Mouse (Mus musculus): ENCODE results near the gene Usp2. TPM values are rescaled to one million over a fixed set of nuclear protein-coding genes. Genes with fewer than 3 reads are reported as not detected.

Gene Usp2
- polyA plus RNA-seq, 1 experiment from 2014 or later = 8.9 TPM

GRCm38 (mm10) chr9:44129633-44130032, 62.8 kb downstream of the Usp2 start:
- 8% methylated on average over 9 of the region's 9 CpGs for WGBS
- peaks cover 44% of the 10 kb centered on the region for H3K27me3 ChIP-seq (ENCODE audit: low read depth, poor library complexity, severe bottlenecking)
- no peaks in the 10 kb centered on the region for H3K36me3 ChIP-seq
- no peak for DNase-seq (ENCODE audit: low spot score)
- peak overlapping the region; percentile 58 for H3K4me3 ChIP-seq
- H3K4me1 ChIP-seq = peaks cover 59% of the 10 kb centered on the region
- H3K27ac ChIP-seq = peak overlapping the region; percentile 83
- H3K9me3 ChIP-seq (replicated peaks) = no peaks in the 10 kb centered on the region

GRCm38 (mm10) chr9:44130034-44130433, 63.2 kb downstream of the Usp2 start:
- WGBS = under 1% methylated on average over 27 of the region's 27 CpGs

GRCm38 (mm10) chr9:44130581-44131275, 63.9 kb downstream of the Usp2 start:
- H3K4me3 ChIP-seq = peak overlapping the region; percentile 58
- 20% methylated on average over 19 of the region's 19 CpGs for WGBS
- H3K27ac ChIP-seq = peak overlapping the region; percentile 83
- no peaks in the 10 kb centered on the region for H3K36me3 ChIP-seq
- peak; percentile 63 for DNase-seq (ENCODE audit: low spot score)
- peaks cover 55% of the 10 kb centered on the region for H3K27me3 ChIP-seq (ENCODE audit: low read depth, poor library complexity, severe bottlenecking)
- no peaks in the 10 kb centered on the region for H3K9me3 ChIP-seq (replicated peaks)
- peaks cover 66% of the 10 kb centered on the region for H3K4me1 ChIP-seq

More at GRCm38 (mm10) chr9:44130034-44130433, 63.2 kb downstream of the Usp2 start:
- H3K27me3 ChIP-seq (ENCODE audit: low read depth, poor library complexity, severe bottlenecking) = peaks cover 48% of the 10 kb centered on the region
- peaks cover 63% of the 10 kb centered on the region for H3K4me1 ChIP-seq
- no peaks in the 10 kb centered on the region for H3K9me3 ChIP-seq (replicated peaks)
- peak; percentile 76 for DNase-seq (ENCODE audit: low spot score)
- H3K27ac ChIP-seq = peak overlapping the region; percentile 83
- H3K36me3 ChIP-seq = no peaks in the 10 kb centered on the region
- peak overlapping the region; percentile 58 for H3K4me3 ChIP-seq

GRCm38 (mm10) chr9:44131276-44131590, 64.4 kb downstream of the Usp2 start:
- WGBS = 41% methylated on average over 7 of the region's 7 CpGs
- DNase-seq (ENCODE audit: low spot score) = peak; percentile 33
- Histone ChIP-seq H3K4me1 (peaks cover 66% of the 10 kb centered on the region), H3K27ac (peak overlapping the region; percentile 83), H3K9me3 (replicated peaks) (no peaks in the 10 kb centered on the region), H3K4me3 (no peak overlapping the region), H3K36me3 (no peaks in the 10 kb centered on the region), H3K27me3 (ENCODE audit: low read depth, poor library complexity, severe bottlenecking) (peaks cover 60% of the 10 kb centered on the region)

- DNase-seq (ENCODE audit: low spot score) = no peak
- 65% methylated on average over 5 of the region's 5 CpGs for WGBS
- H3K4me1 ChIP-seq = peaks cover 62% of the 10 kb centered on the region
- H3K27ac ChIP-seq = no peak overlapping the region
- H3K36me3 ChIP-seq = no peaks in the 10 kb centered on the region
- H3K9me3 ChIP-seq (replicated peaks) = no peaks in the 10 kb centered on the region
- peaks cover 70% of the 10 kb centered on the region for H3K27me3 ChIP-seq (ENCODE audit: low read depth, poor library complexity, severe bottlenecking)
- no peak overlapping the region for H3K4me3 ChIP-seq
Observed at GRCm38 (mm10) chr9:44132200-44132599, 65.4 kb downstream of the Usp2 start.

GRCm38 (mm10) chr9:44133287-44133686, 66.5 kb downstream of the Usp2 start:
- no peak overlapping the region; the same call in 1 of the 2 replicates for H3K27ac ChIP-seq
- H3K36me3 ChIP-seq = no peaks in the 10 kb centered on the region
- 3% methylated on average over 2 of the region's 2 CpGs for WGBS
- DNase-seq (ENCODE audit: low spot score) = no peak
- peaks cover 72% of the 10 kb centered on the region for H3K27me3 ChIP-seq (ENCODE audit: low read depth, poor library complexity, severe bottlenecking)
- H3K4me1 ChIP-seq = peaks cover 62% of the 10 kb centered on the region
- peak overlapping the region; percentile 63; the same call in 1 of the 2 replicates for H3K4me3 ChIP-seq
- no peaks in the 10 kb centered on the region for H3K9me3 ChIP-seq (replicated peaks)

- H3K36me3 ChIP-seq = 0 out of 2 replicates have a peak, but pooled peaks cover 7% of the 10 kb centered on the region
- H3K27ac ChIP-seq = peak within 1 kb of the TSS; percentile 73
- H3K4me1 ChIP-seq = peaks cover 71% of the 10 kb centered on the region
- DNase-seq (ENCODE audit: low spot score) = peak; percentile 75
- peak within 1 kb of the TSS; percentile 63 for H3K4me3 ChIP-seq
- peaks cover 69% of the 10 kb centered on the region for H3K27me3 ChIP-seq (ENCODE audit: low read depth, poor library complexity, severe bottlenecking)
- WGBS = 3% methylated on average over 54 of the region's 55 CpGs
- no peaks in the 10 kb centered on the region for H3K9me3 ChIP-seq (replicated peaks)
Observed at GRCm38 (mm10) chr9:44134101-44134850, 67.5 kb downstream of the Usp2 start, which contains the start of gene Mcam. Mcam (plus strand) TSS chr9:44134469.

GRCm38 (mm10) chr9:44134851-44135730, 68.3 kb downstream of the Usp2 start:
- Histone ChIP-seq H3K27ac (peak overlapping the region; percentile 73), H3K9me3 (replicated peaks) (no peaks in the 10 kb centered on the region), H3K4me1 (peaks cover 66% of the 10 kb centered on the region), H3K4me3 (peak overlapping the region; percentile 63), H3K27me3 (ENCODE audit: low read depth, poor library complexity, severe bottlenecking) (peaks cover 69% of the 10 kb centered on the region), H3K36me3 (0 out of 2 replicates have a peak, but pooled peaks cover 12% of the 10 kb centered on the region)
- peak; percentile 59 for DNase-seq (ENCODE audit: low spot score)
- WGBS = 3% methylated on average over 49 of the region's 49 CpGs

- no peaks in the 10 kb centered on the region for H3K9me3 ChIP-seq (replicated peaks)
- peak overlapping the region; percentile 73; the same call in 1 of the 2 replicates for H3K27ac ChIP-seq
- DNase-seq (ENCODE audit: low spot score) = no peak
- peaks cover 66% of the 10 kb centered on the region for H3K27me3 ChIP-seq (ENCODE audit: low read depth, poor library complexity, severe bottlenecking)
- H3K4me3 ChIP-seq = peak overlapping the region; percentile 63
- H3K36me3 ChIP-seq = 0 out of 2 replicates have a peak, but pooled peaks cover 18% of the 10 kb centered on the region
- WGBS = 66% methylated on average over 7 of the region's 7 CpGs
- H3K4me1 ChIP-seq = peaks cover 58% of the 10 kb centered on the region
Observed at GRCm38 (mm10) chr9:44135731-44136411, 69.0 kb downstream of the Usp2 start.

GRCm38 (mm10) chr9:44137846-44138245, 71.0 kb downstream of the Usp2 start:
- Histone ChIP-seq H3K27ac (no peak overlapping the region), H3K36me3 (peaks cover 31% of the 10 kb centered on the region), H3K4me3 (no peak overlapping the region), H3K9me3 (replicated peaks) (no peaks in the 10 kb centered on the region), H3K4me1 (peaks cover 48% of the 10 kb centered on the region), H3K27me3 (ENCODE audit: low read depth, poor library complexity, severe bottlenecking) (peaks cover 46% of the 10 kb centered on the region)
- WGBS = 72% methylated on average over 4 of the region's 4 CpGs
- DNase-seq (ENCODE audit: low spot score) = no peak

GRCm38 (mm10) chr9:44141951-44142350, 75.1 kb downstream of the Usp2 start:
- H3K4me3 ChIP-seq = no peak overlapping the region
- no peak overlapping the region for H3K27ac ChIP-seq
- H3K36me3 ChIP-seq = peaks cover 67% of the 10 kb centered on the region
- DNase-seq (ENCODE audit: low spot score) = no peak
- H3K9me3 ChIP-seq (replicated peaks) = no peaks in the 10 kb centered on the region
- H3K27me3 ChIP-seq (ENCODE audit: low read depth, poor library complexity, severe bottlenecking) = peaks cover 5% of the 10 kb centered on the region
- 76% methylated on average over 5 of the region's 5 CpGs for WGBS
- H3K4me1 ChIP-seq = peaks cover 12% of the 10 kb centered on the region; the same call in 1 of the 2 replicates

- WGBS = 90% methylated on average over 5 of the region's 5 CpGs
- no peaks in the 10 kb centered on the region for H3K9me3 ChIP-seq (replicated peaks)
- DNase-seq (ENCODE audit: low spot score) = no peak
- no peak overlapping the region for H3K27ac ChIP-seq
- H3K4me1 ChIP-seq = peaks cover 11% of the 10 kb centered on the region; the same call in 1 of the 2 replicates
- peaks cover 80% of the 10 kb centered on the region for H3K36me3 ChIP-seq
- no peak overlapping the region for H3K4me3 ChIP-seq
- no peaks in the 10 kb centered on the region for H3K27me3 ChIP-seq (ENCODE audit: low read depth, poor library complexity, severe bottlenecking)
Observed at GRCm38 (mm10) chr9:44143421-44143820, 76.6 kb downstream of the Usp2 start.
